Mouse (Mus musculus): Measurements from ENCODE around the gene Mlh3.
A peak's percentile ranks its signal among the peaks of the same experiment; 100 is the strongest.
"Not testable (repeated sequence)": the region's sequence is repeated elsewhere in the genome, so short reads cannot be mapped to it uniquely, and the experiment has no call there.

The Mlh3 gene

GRCm38 (mm10) chr12:85270319-85270718, at the start of gene Mlh3:
Gene Mlh3, minus strand, starts transcription at chr12:85270599.
- peak; percentile 90 for DNase-seq (ENCODE audit: low read depth, low spot score)

GRCm38 (mm10) chr12:85308651-85309050, 38.3 kb upstream of the Mlh3 start:
- DNase-seq (ENCODE audit: low read depth, low spot score) = no peak

GRCm38 (mm10) chr12:85305247-85305892, 35.0 kb upstream of the Mlh3 start:
- peak; percentile 93 for DNase-seq (ENCODE audit: low read depth, low spot score)

GRCm38 (mm10) chr12:85304725-85305124, 34.3 kb upstream of the Mlh3 start:
- DNase-seq (ENCODE audit: low read depth, low spot score) = no peak

- no peak for DNase-seq (ENCODE audit: low read depth, low spot score)
These were observed 32.9 kb upstream of the Mlh3 start for GRCm38 (mm10) chr12:85303256-85303655.

- no peak for DNase-seq (ENCODE audit: low read depth, low spot score)
These were observed 28.4 kb upstream of the Mlh3 start for GRCm38 (mm10) chr12:85298835-85299180.

- peak; percentile 53 for DNase-seq (ENCODE audit: low read depth, low spot score)
These were observed 27.9 kb upstream of the Mlh3 start for GRCm38 (mm10) chr12:85298127-85298834.

- no peak for DNase-seq (ENCODE audit: low read depth, low spot score)
These were observed 27.1 kb upstream of the Mlh3 start for GRCm38 (mm10) chr12:85297345-85297997.

GRCm38 (mm10) chr12:85296915-85297314, 26.5 kb upstream of the Mlh3 start:
- no peak for DNase-seq (ENCODE audit: low read depth, low spot score)

GRCm38 (mm10) chr12:85295506-85295905, 25.1 kb upstream of the Mlh3 start:
- DNase-seq (ENCODE audit: low read depth, low spot score) = no peak

- DNase-seq (ENCODE audit: low read depth, low spot score) = no peak
These were observed 22.5 kb upstream of the Mlh3 start for GRCm38 (mm10) chr12:85292906-85293305.

GRCm38 (mm10) chr12:85292288-85292687, 21.9 kb upstream of the Mlh3 start:
- DNase-seq (ENCODE audit: low read depth, low spot score) = no peak

- DNase-seq (ENCODE audit: low read depth, low spot score) = no peak
These were observed 21.1 kb upstream of the Mlh3 start for GRCm38 (mm10) chr12:85291541-85291940.

GRCm38 (mm10) chr12:85290633-85291032, 20.2 kb upstream of the Mlh3 start:
- DNase-seq (ENCODE audit: low read depth, low spot score) = no peak

- DNase-seq (ENCODE audit: low read depth, low spot score) = no peak
These were observed 19.0 kb upstream of the Mlh3 start for GRCm38 (mm10) chr12:85289157-85290000.

GRCm38 (mm10) chr12:85288486-85289156, 18.2 kb upstream of the Mlh3 start, which contains the start of gene Zc2hc1c:
Gene Zc2hc1c, plus strand, starts transcription at chr12:85288591.
- peak; percentile 95 for DNase-seq (ENCODE audit: low read depth, low spot score)

GRCm38 (mm10) chr12:85287809-85288485, 17.5 kb upstream of the Mlh3 start, which contains the start of gene Acyp1:
Gene Acyp1, minus strand, starts transcription at chr12:85288438.
- DNase-seq (ENCODE audit: low read depth, low spot score) = no peak

GRCm38 (mm10) chr12:85286941-85287340, 16.5 kb upstream of the Mlh3 start:
- DNase-seq (ENCODE audit: low read depth, low spot score) = no peak

GRCm38 (mm10) chr12:85284996-85285395, 14.6 kb upstream of the Mlh3 start:
- DNase-seq (ENCODE audit: low read depth, low spot score) = no peak

GRCm38 (mm10) chr12:85284331-85284730, 13.9 kb upstream of the Mlh3 start:
- DNase-seq (ENCODE audit: low read depth, low spot score) = no peak

GRCm38 (mm10) chr12:85281756-85282155, 11.4 kb upstream of the Mlh3 start:
- DNase-seq (ENCODE audit: low read depth, low spot score) = not testable (repeated sequence)

All from forelimb bud, embryonic 11.5 days (tissue).